Mouse (Mus musculus): ENCODE measurements around the gene Il27ra. TPM values are rescaled to one million over a fixed set of nuclear protein-coding genes. Genes with fewer than 3 reads are reported as not detected.

The Il27ra gene
- polyA plus RNA-seq, 1 experiment from 2014 or later = 1.1 TPM

DNA sequence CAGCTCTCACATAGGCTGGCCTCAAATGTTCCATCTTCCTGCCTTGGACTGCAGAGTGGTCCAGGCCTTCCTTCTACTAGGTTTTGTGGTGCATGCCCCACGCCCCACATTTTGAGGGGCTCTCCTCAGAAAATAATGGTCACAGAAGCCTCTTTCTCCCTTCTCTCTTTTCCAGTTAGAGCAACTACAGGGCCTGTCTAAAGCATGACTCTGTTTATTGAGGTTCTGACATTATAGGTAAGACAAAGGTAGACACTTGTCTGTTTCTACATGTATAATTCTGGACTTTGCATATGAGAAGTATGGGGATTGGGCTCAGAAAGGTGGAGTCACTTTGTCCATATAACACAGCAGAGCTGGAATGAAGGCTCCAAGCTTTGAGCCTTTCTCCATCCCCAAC lies 22.6 kb upstream of the Il27ra start, which contains the start of gene Gm10643:
Gene Gm10643, minus strand, starts transcription at position 101 of the 400 bp plus-strand sequence.
- Histone ChIP-seq H3K4me3 (replicated peaks) (peak within 1 kb of the TSS; percentile 89), H3K4me2 (peak within 1 kb of the TSS; percentile 92), H3K9ac (peak within 1 kb of the TSS; percentile 84), H3K27ac (peak within 1 kb of the TSS; percentile 98), H3K9me3 (replicated peaks) (no peaks in the 10 kb centered on the region), H3K27me3 (no peaks in the 10 kb centered on the region), H3K36me3 (no peaks in the 10 kb centered on the region), H3K4me1 (replicated peaks) (peaks cover 55% of the 10 kb centered on the region)
- DNase-seq (no peak), ATAC-seq (ENCODE audit: low read depth) (no peak)
- 74% methylated on average over 1 of the region's 1 CpGs for WGBS (ENCODE audit: insufficient replicate concordance)

DNA sequence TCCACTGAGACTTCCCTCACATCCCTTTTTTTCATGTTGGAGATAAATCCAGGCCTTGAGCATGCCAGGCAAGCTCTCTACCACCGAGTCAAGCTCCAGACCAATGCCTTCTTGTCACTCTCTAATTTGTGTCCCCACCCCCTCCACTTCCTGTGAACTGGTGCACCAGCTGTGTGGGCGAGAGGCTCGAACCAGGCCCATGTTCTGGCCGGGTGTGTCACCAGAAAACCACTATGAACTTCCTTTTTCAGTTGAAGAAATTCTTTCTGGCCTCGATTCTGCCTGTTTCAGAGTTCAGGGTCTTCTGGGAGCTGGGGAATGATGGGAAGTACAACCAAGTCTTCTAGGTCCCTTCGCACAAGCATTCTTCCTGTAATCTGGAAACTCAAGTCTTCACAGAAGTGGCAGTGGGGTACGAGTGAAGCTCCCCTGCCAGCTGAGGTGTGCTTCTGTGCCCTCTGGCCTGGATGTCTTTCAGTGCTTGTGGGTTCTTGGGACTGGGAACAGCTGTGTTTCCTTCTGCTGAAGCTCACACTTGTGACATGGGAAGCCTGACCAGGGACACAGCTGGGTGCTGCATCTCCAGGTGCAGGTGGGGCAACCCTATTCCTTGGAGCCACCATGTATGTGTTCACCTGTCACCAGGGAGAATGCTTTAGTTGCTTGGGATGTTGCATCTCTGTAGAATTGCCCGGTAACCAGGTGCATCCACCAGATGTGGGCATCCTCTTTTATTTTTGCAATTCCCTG lies 21.6 kb upstream of the Il27ra start:
- Histone ChIP-seq H3K4me2 (no peak overlapping the region), H3K9ac (0 out of 2 replicates have a peak overlapping the region, but pooled peaks have one; percentile 29), H3K27ac (peak overlapping the region; percentile 34; the same call in 1 of the 2 replicates), H3K4me3 (replicated peaks) (no peak overlapping the region), H3K36me3 (no peaks in the 10 kb centered on the region), H3K4me1 (replicated peaks) (peaks cover 46% of the 10 kb centered on the region), H3K27me3 (no peaks in the 10 kb centered on the region), H3K9me3 (replicated peaks) (no peaks in the 10 kb centered on the region)
- ATAC-seq (ENCODE audit: low read depth) = no peak
- no peak for DNase-seq
- 30% methylated on average over 8 of the region's 8 CpGs for WGBS (ENCODE audit: insufficient replicate concordance)

DNA sequence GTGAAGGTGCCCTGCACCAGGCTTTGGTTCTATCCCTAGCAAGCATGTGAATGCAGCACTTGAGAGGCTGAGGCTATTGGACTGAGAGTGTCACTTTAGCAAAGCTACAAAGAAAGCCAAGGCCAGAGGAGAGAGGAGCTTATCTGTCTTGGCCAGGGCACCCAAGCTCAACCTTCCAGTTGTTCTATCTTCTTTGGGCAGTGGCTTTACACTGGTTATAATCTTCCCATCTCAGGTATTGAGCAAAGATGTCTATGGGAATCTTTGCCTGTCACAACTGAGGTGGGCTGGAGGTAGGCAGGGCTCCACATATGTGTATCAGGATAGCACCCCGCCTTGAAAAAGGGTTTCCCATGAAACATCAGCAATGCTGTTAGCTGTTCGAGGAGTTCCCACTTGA lies 17.9 kb upstream of the Il27ra start:
- DNase-seq (no peak), ATAC-seq (ENCODE audit: low read depth) (peak; percentile 79)
- H3K36me3 ChIP-seq = no peaks in the 10 kb centered on the region
- no peak overlapping the region for H3K9ac ChIP-seq
- no peaks in the 10 kb centered on the region for H3K27me3 ChIP-seq
- H3K4me2 ChIP-seq = no peak overlapping the region
- WGBS (ENCODE audit: insufficient replicate concordance) = 32% methylated on average over 2 of the region's 2 CpGs
- H3K27ac ChIP-seq = no peak overlapping the region
- no peaks in the 10 kb centered on the region for H3K9me3 ChIP-seq (replicated peaks)
- H3K4me3 ChIP-seq (replicated peaks) = no peak overlapping the region
- H3K4me1 ChIP-seq (replicated peaks) = peaks cover 21% of the 10 kb centered on the region

DNA sequence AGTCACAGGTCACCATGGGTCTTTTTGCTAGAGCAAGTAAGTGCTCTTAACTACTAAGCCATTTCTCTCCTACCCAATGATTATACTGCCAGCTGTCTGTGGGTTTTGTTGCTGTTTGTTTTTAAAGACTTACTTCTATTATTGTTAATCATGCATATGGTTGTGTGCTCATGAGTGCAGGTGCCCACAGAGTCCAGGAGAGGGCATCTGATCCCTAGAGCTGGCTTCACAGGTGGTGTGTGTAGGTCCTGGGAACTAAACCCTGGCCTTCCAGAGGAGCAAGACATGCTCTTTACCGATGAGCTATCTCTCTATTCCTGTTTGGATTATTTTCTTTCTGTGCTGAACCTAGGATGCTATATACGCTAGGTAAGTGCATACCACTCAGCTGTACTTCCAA lies 16.8 kb upstream of the Il27ra start:
- H3K27me3 ChIP-seq = no peaks in the 10 kb centered on the region
- no peak overlapping the region for H3K27ac ChIP-seq
- H3K36me3 ChIP-seq = no peaks in the 10 kb centered on the region
- no peak overlapping the region for H3K4me2 ChIP-seq
- DNase-seq = no peak
- 73% methylated on average over 2 of the region's 2 CpGs for whole genome bisulfite sequencing (ENCODE audit: insufficient replicate concordance)
- H3K4me3 ChIP-seq (replicated peaks) = no peak overlapping the region
- ATAC-seq (ENCODE audit: low read depth) = no peak
- no peak overlapping the region for H3K9ac ChIP-seq
- peaks cover 16% of the 10 kb centered on the region for H3K4me1 ChIP-seq (replicated peaks)
- no peaks in the 10 kb centered on the region for H3K9me3 ChIP-seq (replicated peaks)

DNA sequence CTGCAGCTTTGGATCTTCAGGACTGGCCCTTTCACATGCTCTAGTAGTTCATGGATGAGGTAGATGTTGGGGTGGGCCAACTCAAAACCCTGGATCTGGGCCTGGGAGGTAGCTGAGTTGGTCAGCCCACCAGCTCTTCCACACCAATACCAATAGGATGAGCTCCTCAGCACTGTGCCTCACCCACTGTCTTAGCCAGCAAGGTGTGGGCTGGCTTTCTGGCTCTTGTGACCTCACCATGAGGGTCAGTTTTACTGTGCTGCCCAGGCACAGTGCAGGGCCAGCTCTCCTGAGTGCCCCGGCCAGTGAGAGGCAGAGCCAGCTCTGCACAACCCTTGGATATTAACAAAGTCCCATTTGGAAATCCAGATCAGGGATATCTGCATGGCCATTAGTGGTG lies 15.4 kb upstream of the Il27ra start:
- no peak for ATAC-seq (ENCODE audit: low read depth)
- no peaks in the 10 kb centered on the region for H3K36me3 ChIP-seq
- WGBS (ENCODE audit: insufficient replicate concordance) = 54% methylated on average over 1 of the region's 1 CpGs
- H3K9me3 ChIP-seq (replicated peaks) = no peaks in the 10 kb centered on the region
- no peak for DNase-seq
- H3K9ac ChIP-seq = no peak overlapping the region
- H3K4me1 ChIP-seq (replicated peaks) = peaks cover 9% of the 10 kb centered on the region
- no peak overlapping the region for H3K4me2 ChIP-seq
- no peak overlapping the region for H3K27ac ChIP-seq
- no peak overlapping the region for H3K4me3 ChIP-seq (replicated peaks)
- no peaks in the 10 kb centered on the region for H3K27me3 ChIP-seq

DNA sequence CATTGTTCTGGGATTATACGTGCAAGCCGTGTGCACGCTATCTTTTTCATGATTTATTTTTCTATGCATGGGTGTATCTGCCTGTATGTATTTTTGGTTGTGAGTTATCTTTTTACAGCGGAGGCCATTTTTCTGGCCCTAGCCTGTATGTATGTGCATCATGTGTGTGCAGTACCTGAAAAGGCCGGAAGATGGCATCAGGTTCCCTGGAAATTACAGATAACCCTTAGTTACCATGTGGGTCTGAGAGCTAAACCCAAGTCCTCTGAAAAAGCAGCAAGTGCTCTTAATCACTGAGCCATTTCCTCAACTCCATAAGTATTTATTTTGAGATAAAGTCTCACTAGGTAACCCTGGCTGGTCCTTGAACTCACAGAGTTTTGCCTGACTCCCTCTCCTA lies 10.8 kb upstream of the Il27ra start:
- WGBS (ENCODE audit: insufficient replicate concordance) = 84% methylated on average over 5 of the region's 5 CpGs

DNA sequence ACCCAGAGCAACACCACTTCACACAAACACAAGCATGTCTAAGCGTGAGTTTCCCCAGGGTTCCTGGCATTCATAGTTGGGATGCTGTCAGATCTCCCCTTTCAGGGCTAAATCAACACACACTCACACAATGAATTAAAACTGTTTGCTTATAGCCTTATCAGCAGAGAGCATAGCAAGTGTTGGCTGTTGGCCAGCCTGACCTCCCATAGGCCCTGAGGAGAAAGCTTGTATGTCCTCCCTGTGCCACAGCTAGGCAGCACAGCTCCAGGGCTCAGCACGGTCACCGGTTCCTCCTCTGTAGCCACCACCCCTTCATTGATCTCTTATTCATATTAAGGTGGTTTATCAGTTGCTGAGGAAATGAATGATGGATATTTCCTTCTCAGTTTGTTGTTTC lies 10.4 kb upstream of the Il27ra start:
- H3K9ac ChIP-seq = no peak overlapping the region
- no peak overlapping the region for H3K4me2 ChIP-seq
- DNase-seq (no peak), ATAC-seq (ENCODE audit: low read depth) (peak; percentile 58; the same call in 1 of the 2 replicates)
- H3K27me3 ChIP-seq = peaks cover 24% of the 10 kb centered on the region; the same call in 1 of the 2 replicates
- no peak overlapping the region for H3K4me3 ChIP-seq (replicated peaks)
- H3K36me3 ChIP-seq = no peaks in the 10 kb centered on the region
- H3K9me3 ChIP-seq (replicated peaks) = no peaks in the 10 kb centered on the region
- WGBS (ENCODE audit: insufficient replicate concordance) = 55% methylated on average over 3 of the region's 3 CpGs
- peaks cover 4% of the 10 kb centered on the region; the same call in 1 of the 2 replicates for H3K4me1 ChIP-seq (replicated peaks)
- H3K27ac ChIP-seq = no peak overlapping the region

More for the DNA sequence above, 10.8 kb upstream of the Il27ra start:
- Histone ChIP-seq H3K9me3 (replicated peaks) (no peaks in the 10 kb centered on the region), H3K27ac (no peak overlapping the region), H3K4me2 (no peak overlapping the region), H3K4me1 (replicated peaks) (peaks cover 4% of the 10 kb centered on the region; the same call in 1 of the 2 replicates), H3K9ac (no peak overlapping the region), H3K27me3 (peaks cover 20% of the 10 kb centered on the region; the same call in 1 of the 2 replicates), H3K4me3 (replicated peaks) (no peak overlapping the region), H3K36me3 (no peaks in the 10 kb centered on the region)
- ATAC-seq (ENCODE audit: low read depth) (no peak), DNase-seq (no peak)

DNA sequence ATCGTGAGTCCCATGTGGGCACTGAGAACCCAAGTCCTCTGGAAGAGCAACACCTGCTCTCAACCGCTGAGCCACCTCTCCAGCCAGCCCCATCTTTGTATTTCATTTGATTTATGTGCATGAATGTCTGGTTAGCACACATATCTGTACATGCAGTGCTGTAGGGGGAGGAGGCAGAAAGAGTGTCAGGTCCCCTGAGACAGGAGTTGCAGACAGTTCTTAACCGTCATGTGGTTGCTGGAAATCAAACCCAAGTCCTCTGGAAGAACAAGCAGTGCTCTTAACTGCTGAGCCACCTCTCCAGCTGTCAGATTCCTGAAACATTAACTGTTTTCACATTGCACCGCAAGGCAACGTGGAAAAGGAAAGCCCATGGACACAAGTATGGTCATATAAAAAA lies 5.8 kb upstream of the Il27ra start:
- H3K27ac ChIP-seq = no peak overlapping the region
- peaks cover 8% of the 10 kb centered on the region; the same call in 1 of the 2 replicates for H3K4me1 ChIP-seq (replicated peaks)
- no peak overlapping the region for H3K4me3 ChIP-seq (replicated peaks)
- DNase-seq = no peak
- no peaks in the 10 kb centered on the region for H3K9me3 ChIP-seq (replicated peaks)
- 64% methylated on average over 5 of the region's 5 CpGs for WGBS (ENCODE audit: insufficient replicate concordance)
- H3K36me3 ChIP-seq = no peaks in the 10 kb centered on the region
- no peak for ATAC-seq (ENCODE audit: low read depth)
- no peak overlapping the region for H3K4me2 ChIP-seq
- peaks cover 56% of the 10 kb centered on the region for H3K27me3 ChIP-seq
- H3K9ac ChIP-seq = no peak overlapping the region

DNA sequence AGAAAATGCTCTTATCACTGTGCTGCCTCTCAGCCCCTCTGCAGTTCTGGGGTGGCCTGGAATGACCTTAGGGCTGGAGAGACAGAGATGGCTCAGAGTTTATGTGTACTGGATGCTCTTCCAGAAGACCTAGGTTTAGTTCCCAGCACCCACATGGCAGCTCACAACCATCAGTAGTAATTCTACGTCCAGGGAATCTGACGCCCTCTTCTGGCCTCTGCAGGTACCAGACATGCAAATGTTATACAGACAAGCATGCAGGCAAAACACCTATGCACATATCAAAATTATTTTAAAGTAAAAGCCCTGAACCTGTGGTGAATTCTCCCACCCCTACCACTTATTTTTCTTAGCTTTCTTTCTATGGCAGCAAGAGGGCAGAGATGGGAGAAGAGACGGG lies 4.1 kb upstream of the Il27ra start:
- H3K9me3 ChIP-seq (replicated peaks) = no peaks in the 10 kb centered on the region
- H3K27me3 ChIP-seq = peaks cover 73% of the 10 kb centered on the region

DNA sequence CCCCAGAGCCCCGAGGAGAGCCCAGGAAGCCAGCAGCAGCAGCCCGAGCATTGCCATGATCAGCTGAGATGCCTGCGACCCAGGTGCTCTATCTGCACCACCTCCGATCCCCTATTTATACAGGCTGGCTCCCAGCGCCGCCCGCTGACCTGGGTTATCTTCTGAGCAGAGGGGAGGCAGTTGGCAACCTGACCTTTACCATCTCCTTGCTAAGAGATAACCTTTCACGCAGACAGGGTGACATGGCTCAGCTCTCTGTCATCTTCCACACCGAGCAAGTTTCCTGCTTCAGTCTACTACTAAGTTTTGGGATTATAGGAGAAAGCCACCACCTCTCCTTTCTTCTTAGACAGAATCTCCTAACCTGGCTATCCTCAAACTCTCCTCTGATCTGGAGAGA lies 2.5 kb upstream of the Il27ra start, which contains the start of gene Rln3:
Gene Rln3, minus strand, starts transcription at position 101 of the 400 bp plus-strand sequence.
- Histone ChIP-seq H3K27ac (no peak within 1 kb of the TSS), H3K27me3 (peaks cover 80% of the 10 kb centered on the region), H3K9ac (no peak within 1 kb of the TSS), H3K9me3 (replicated peaks) (no peaks in the 10 kb centered on the region), H3K36me3 (no peaks in the 10 kb centered on the region), H3K4me1 (replicated peaks) (peaks cover 12% of the 10 kb centered on the region; the same call in 1 of the 2 replicates), H3K4me2 (no peak within 1 kb of the TSS), H3K4me3 (replicated peaks) (0 out of 2 replicates have a peak within 1 kb of the TSS, but pooled peaks have one; percentile 7)
- 12% methylated on average over 9 of the region's 9 CpGs for WGBS (ENCODE audit: insufficient replicate concordance)
- DNase-seq (no peak), ATAC-seq (ENCODE audit: low read depth) (no peak)

More for the DNA sequence above, 4.1 kb upstream of the Il27ra start:
- no peaks in the 10 kb centered on the region for H3K36me3 ChIP-seq
- DNase-seq (no peak), ATAC-seq (ENCODE audit: low read depth) (no peak)
- 49% methylated on average over 3 of the region's 3 CpGs for WGBS (ENCODE audit: insufficient replicate concordance)
- H3K4me2 ChIP-seq = no peak overlapping the region
- H3K9ac ChIP-seq = no peak overlapping the region
- H3K4me1 ChIP-seq (replicated peaks) = peaks cover 12% of the 10 kb centered on the region; the same call in 1 of the 2 replicates
- H3K27ac ChIP-seq = no peak overlapping the region
- H3K4me3 ChIP-seq (replicated peaks) = no peak overlapping the region

DNA sequence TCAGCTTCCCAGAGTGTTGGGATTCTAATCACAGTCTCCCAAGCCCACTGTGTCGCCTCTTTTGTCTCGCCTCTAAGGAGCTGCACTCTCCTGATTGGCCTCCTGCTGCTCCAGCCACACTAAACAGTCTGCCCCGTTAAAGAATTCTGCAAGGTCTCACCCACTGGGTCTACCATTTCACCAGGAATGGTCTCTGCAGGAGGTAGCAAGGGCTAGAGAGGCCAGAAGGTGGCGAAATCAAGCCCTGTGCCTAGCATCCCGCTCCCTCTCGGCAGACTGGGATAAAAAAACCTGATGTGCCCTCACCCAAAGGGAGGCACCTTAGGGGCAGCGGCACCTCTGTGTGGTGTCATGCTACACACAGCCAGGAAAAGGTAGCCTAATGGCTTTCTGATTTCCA lies 1.7 kb upstream of the Il27ra start:
- Histone ChIP-seq H3K9ac (no peak overlapping the region), H3K27ac (no peak overlapping the region), H3K4me1 (replicated peaks) (peaks cover 12% of the 10 kb centered on the region; the same call in 1 of the 2 replicates), H3K9me3 (replicated peaks) (no peaks in the 10 kb centered on the region), H3K27me3 (peaks cover 83% of the 10 kb centered on the region), H3K4me2 (no peak overlapping the region), H3K4me3 (replicated peaks) (no peak overlapping the region), H3K36me3 (no peaks in the 10 kb centered on the region)
- 13% methylated on average over 7 of the region's 7 CpGs for WGBS (ENCODE audit: insufficient replicate concordance)
- ATAC-seq (ENCODE audit: low read depth) (no peak), DNase-seq (no peak)
